ENCODE assay signal across 27 mouse cellular contexts in the genomic region with DNA sequence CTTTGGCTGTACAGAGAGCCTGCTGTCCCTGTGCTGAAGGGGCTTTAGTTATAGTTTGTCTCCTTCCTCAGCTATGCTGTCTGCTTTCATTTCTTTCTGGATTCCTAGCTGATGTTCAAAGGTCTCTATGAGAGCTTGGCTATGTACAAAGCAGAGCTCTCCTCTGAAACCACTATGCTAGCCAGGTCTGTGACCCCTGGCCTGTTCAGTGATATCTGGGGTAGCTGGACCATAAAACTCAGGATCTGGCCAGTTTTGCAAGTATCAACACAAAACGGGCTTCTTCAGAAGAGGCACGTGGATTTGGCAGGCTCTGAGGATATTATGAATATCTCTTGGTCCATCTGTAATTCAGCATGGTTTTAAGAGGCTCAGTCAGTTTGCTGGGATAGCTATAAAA. TPM values are rescaled to one million over a fixed set of nuclear protein-coding genes. Genes with fewer than 3 reads are reported as not detected.
A peak's percentile ranks its signal among the peaks of the same experiment; 100 is the strongest.
DNase-seq lines count a peak whose midpoint lies in the region; ATAC-seq lines count a peak whose summit lies in the region.
"Had no signal": no experiment of that assay in that cellular context is flagged by ENCODE, and none has a peak within 500 bp of the region (broad histone marks: within the 10 kb centered on the region; RNA-seq: fewer than 3 reads in every experiment).

No protein-coding gene starts in this region.

- H3K36me3 ChIP-seq in intestine, embryonic 14.5 days (ENCODE audit: control insufficient read depth, insufficient read depth, low read length), result no peaks in the 10 kb centered on the region
- no peaks in the 10 kb centered on the region for H3K36me3 ChIP-seq in intestine, embryonic 16.5 days (ENCODE audit: control insufficient read depth, insufficient read depth, low read length)
- no peaks in the 10 kb centered on the region for H3K36me3 ChIP-seq in kidney, embryonic 15.5 days
- H3K36me3 ChIP-seq: embryonic facial prominence, embryonic 10.5 days; embryonic facial prominence, embryonic 13.5 days; forebrain, embryonic 12.5 days; forebrain, embryonic 15.5 days; heart, embryonic 12.5 days; heart, embryonic 15.5 days; hindbrain, embryonic 10.5 days; hindbrain, embryonic 13.5 days had no signal

- H3K4me2 ChIP-seq in intestine, embryonic 14.5 days (ENCODE audit: low read length), result no peak overlapping the region
- no peak overlapping the region for H3K4me2 ChIP-seq in intestine, embryonic 16.5 days (ENCODE audit: low read depth, low read length)
- no peak overlapping the region for H3K4me2 ChIP-seq in kidney, embryonic 15.5 days
- H3K4me2 ChIP-seq: embryonic facial prominence, embryonic 13.5 days; forebrain, embryonic 12.5 days; forebrain, embryonic 15.5 days; heart, embryonic 12.5 days; heart, embryonic 15.5 days; hindbrain, embryonic 13.5 days had no signal

- 0 out of 2 replicates have a peak, but pooled peaks cover 3% of the 10 kb centered on the region for H3K4me1 ChIP-seq in intestine, embryonic 14.5 days (replicated peaks; ENCODE audit: control insufficient read depth, insufficient read depth, low read length)
- no peaks in the 10 kb centered on the region; the same call in 1 of the 2 replicates for H3K4me1 ChIP-seq in intestine, embryonic 16.5 days (ENCODE audit: control insufficient read depth, insufficient read depth, low read length)
- H3K4me1 ChIP-seq in kidney, embryonic 15.5 days, result peaks cover 13% of the 10 kb centered on the region
- H3K4me1 ChIP-seq: forebrain, embryonic 15.5 days; hindbrain, embryonic 13.5 days had no signal

- WGBS in intestine, embryonic 14.5 days, result 48% methylated on average over 2 of the region's 2 CpGs
- 48% methylated on average over 2 of the region's 2 CpGs for WGBS in intestine, embryonic 16.5 days
- WGBS in kidney, embryonic 15.5 days, result 54% methylated on average over 2 of the region's 2 CpGs

- no peaks in the 10 kb centered on the region for H3K27me3 ChIP-seq in intestine, embryonic 14.5 days (replicated peaks; ENCODE audit: control insufficient read depth, insufficient read depth, low read length)
- H3K27me3 ChIP-seq in intestine, embryonic 16.5 days (replicated peaks; ENCODE audit: control insufficient read depth, insufficient read depth, low read length), result no peaks in the 10 kb centered on the region
- H3K27me3 ChIP-seq in kidney, embryonic 15.5 days, result no peaks in the 10 kb centered on the region
- H3K27me3 ChIP-seq: embryonic facial prominence, embryonic 13.5 days; forebrain, embryonic 12.5 days; forebrain, embryonic 15.5 days; heart, embryonic 12.5 days; heart, embryonic 15.5 days; hindbrain, embryonic 13.5 days had no signal

- no peak overlapping the region for H3K9ac ChIP-seq in intestine, embryonic 14.5 days (ENCODE audit: low read length)
- H3K9ac ChIP-seq in intestine, embryonic 16.5 days (ENCODE audit: low read depth, low read length), result no peak overlapping the region
- H3K9ac ChIP-seq in kidney, embryonic 15.5 days, result no peak overlapping the region
- H3K9ac ChIP-seq: embryonic facial prominence, embryonic 13.5 days; forebrain, embryonic 12.5 days; forebrain, embryonic 15.5 days; heart, embryonic 12.5 days; heart, embryonic 15.5 days; hindbrain, embryonic 13.5 days had no signal

- no peak overlapping the region for H3K27ac ChIP-seq in intestine, embryonic 14.5 days (ENCODE audit: low read depth)
- no peak overlapping the region for H3K27ac ChIP-seq in intestine, embryonic 16.5 days (ENCODE audit: low read length)
- H3K27ac ChIP-seq in kidney, embryonic 15.5 days, result no peak overlapping the region
- H3K27ac ChIP-seq: embryonic facial prominence, embryonic 10.5 days; embryonic facial prominence, embryonic 13.5 days; forebrain, embryonic 12.5 days; forebrain, embryonic 15.5 days; heart, embryonic 15.5 days; hindbrain, embryonic 10.5 days; hindbrain, embryonic 13.5 days had no signal

- H3K9me3 ChIP-seq in intestine, embryonic 14.5 days (ENCODE audit: control insufficient read depth, low read length), result no peaks in the 10 kb centered on the region
- no peaks in the 10 kb centered on the region for H3K9me3 ChIP-seq in intestine, embryonic 16.5 days (ENCODE audit: control insufficient read depth, low read length)
- H3K9me3 ChIP-seq in kidney, embryonic 15.5 days (replicated peaks), result no peaks in the 10 kb centered on the region
- H3K9me3 ChIP-seq: embryonic facial prominence, embryonic 10.5 days; embryonic facial prominence, embryonic 13.5 days; forebrain, embryonic 12.5 days; forebrain, embryonic 15.5 days; heart, embryonic 12.5 days; heart, embryonic 15.5 days; hindbrain, embryonic 10.5 days; hindbrain, embryonic 13.5 days had no signal

- H3K4me3 ChIP-seq in intestine, embryonic 14.5 days (ENCODE audit: low read depth, low read length), result no peak overlapping the region
- H3K4me3 ChIP-seq in intestine, embryonic 16.5 days (ENCODE audit: low read length), result no peak overlapping the region
- H3K4me3 ChIP-seq in kidney, embryonic 15.5 days (replicated peaks), result no peak overlapping the region
- H3K4me3 ChIP-seq: embryonic facial prominence, embryonic 10.5 days; embryonic facial prominence, embryonic 13.5 days; erythroblast, embryonic 14.5 days; forebrain, embryonic 12.5 days; forebrain, embryonic 15.5 days; heart, embryonic 12.5 days; heart, embryonic 15.5 days; hindbrain, embryonic 10.5 days; hindbrain, embryonic 13.5 days had no signal

- ATAC-seq in intestine, embryonic 14.5 days (replicated peaks; ENCODE audit: low FRiP score, low TSS enrichment, low read depth), result no peak
- ATAC-seq in intestine, embryonic 16.5 days, result no peak
- no peak for ATAC-seq in kidney, embryonic 15.5 days (replicated peaks; ENCODE audit: low FRiP score)
- ATAC-seq: activated CD4-positive, CD25-positive, alpha-beta regulatory T cell, adult 4 months; forebrain, embryonic 15.5 days had no signal

- peak; percentile 43 for DNase-seq in intestine, embryonic 14.5 days (ENCODE audit: low spot score)
- peak; percentile 28 to 63 for DNase-seq in kidney, adult 8-10 months
- no peak for DNase-seq in kidney, postnatal 14 days
- DNase-seq in kidney, postnatal 36 days, result peak; percentile 38 to 43
- DNase-seq: adrenal gland, adult 8-10 months; adrenal gland, postnatal 25 days; cerebellum, adult 11-12 months; cerebellum, adult 8-10 months; cerebellum, postnatal 10 days; cerebellum, postnatal 36 days; embryo, embryonic 11 days; gastrocnemius, postnatal 25 days; heart, adult 18-20 months; heart, postnatal 10 days; heart, postnatal 36 days had no signal

RNA-seq across cellular contexts. Expression of a gene that starts 22.2 kb away (rescaled TPM):
- polyA plus RNA-seq in intestine, embryonic 14.5 days (2014; fragmentation: Nextera tagmentation; extraction: Ambion mirVana), result 1.8 and 2.0 TPM in 2 replicates
- 1.6 and 2.3 TPM in 2 replicates for polyA plus RNA-seq in intestine, embryonic 16.5 days (2015; fragmentation: Nextera tagmentation; extraction: Ambion mirVana)
- polyA plus RNA-seq in kidney, embryonic 15.5 days (2015; fragmentation: Nextera tagmentation; extraction: Ambion mirVana), result 0.73 and 1.1 TPM in 2 replicates
- polyA plus RNA-seq: embryonic facial prominence, embryonic 10.5 days; embryonic facial prominence, embryonic 13.5 days; erythroblast, embryonic 14.5 days; forebrain, embryonic 12.5 days; forebrain, embryonic 15.5 days; hindbrain, embryonic 10.5 days; hindbrain, embryonic 13.5 days had no signal

RNA-seq across cellular contexts. Expression of a gene that starts 28.7 kb away (rescaled TPM):
- 40.9 and 44.3 TPM in 2 replicates for polyA plus RNA-seq in intestine, embryonic 14.5 days (2014; fragmentation: Nextera tagmentation; extraction: Ambion mirVana)
- polyA plus RNA-seq in intestine, embryonic 16.5 days (2015; fragmentation: Nextera tagmentation; extraction: Ambion mirVana), result 109 and 110 TPM in 2 replicates
- polyA plus RNA-seq in kidney, embryonic 15.5 days (2015; fragmentation: Nextera tagmentation; extraction: Ambion mirVana), result 45.0 and 46.0 TPM in 2 replicates
- polyA plus RNA-seq: activated CD4-positive, CD25-positive, alpha-beta regulatory T cell, adult 4 months; erythroblast, embryonic 14.5 days had no signal

RNA-seq across cellular contexts. Expression of a gene that starts 46.9 kb away (rescaled TPM):
- polyA plus RNA-seq in intestine, embryonic 14.5 days (2014; fragmentation: Nextera tagmentation; extraction: Ambion mirVana), result 241 TPM in 2 replicates
- polyA plus RNA-seq in intestine, embryonic 16.5 days (2015; fragmentation: Nextera tagmentation; extraction: Ambion mirVana), result 469 and 470 TPM in 2 replicates
- polyA plus RNA-seq in kidney, embryonic 15.5 days (2015; fragmentation: Nextera tagmentation; extraction: Ambion mirVana), result 246 and 251 TPM in 2 replicates
